Mouse (Mus musculus) lung, adult 2 months (tissue): ENCODE measurements at regions not wholly inside any gene's neighbourhood (a gene's known extent, or its start where the extent isn't known, plus 50 kb on each side); places are given as distances from the start of the nearest gene placed in this dataset.

Source experiments
- DNase-seq: peaks from one replicate; pipeline ENCODE4 v3.0.0; 2022
- H3K4me1 ChIP-seq: fragments of 200-500 bp; 2 replicates; pipeline ENCODE4 v1.6.1; 2011; ENCODE audit warnings: low read length; ENCODE audit not compliant: control insufficient read depth, insufficient read depth
- H3K4me3 ChIP-seq: fragments of 200-500 bp; replicated peaks from 2 replicates; pipeline ENCODE3; 2011; ENCODE audit warnings: low read depth, mild to moderate bottlenecking, control low read depth, low read length; ENCODE audit errors: extremely low read depth
- CTCF ChIP-seq: fragments of 200-500 bp; IDR thresholded peaks from 2 replicates; pipeline ENCODE4 v1.5.1; 2011; ENCODE audit warnings: mild to moderate bottlenecking, low read length, control low read depth; ENCODE audit not compliant: insufficient read depth
- POLR2A ChIP-seq: fragments of 200-500 bp; IDR thresholded peaks from 2 replicates; pipeline ENCODE4 v1.6.1; 2011; ENCODE audit warnings: low read depth, mild to moderate bottlenecking, control low read depth, low read length, borderline replicate concordance; ENCODE audit errors: extremely low read depth
- WGBS: fragments of 180-500 bp; shearing (Covaris S2); methylation state at CpG from one replicate; pipeline ENCODE4 v1.1.7; 2018; 5-methylcytosine and 5-hydroxymethylcytosine counted together

DNA sequence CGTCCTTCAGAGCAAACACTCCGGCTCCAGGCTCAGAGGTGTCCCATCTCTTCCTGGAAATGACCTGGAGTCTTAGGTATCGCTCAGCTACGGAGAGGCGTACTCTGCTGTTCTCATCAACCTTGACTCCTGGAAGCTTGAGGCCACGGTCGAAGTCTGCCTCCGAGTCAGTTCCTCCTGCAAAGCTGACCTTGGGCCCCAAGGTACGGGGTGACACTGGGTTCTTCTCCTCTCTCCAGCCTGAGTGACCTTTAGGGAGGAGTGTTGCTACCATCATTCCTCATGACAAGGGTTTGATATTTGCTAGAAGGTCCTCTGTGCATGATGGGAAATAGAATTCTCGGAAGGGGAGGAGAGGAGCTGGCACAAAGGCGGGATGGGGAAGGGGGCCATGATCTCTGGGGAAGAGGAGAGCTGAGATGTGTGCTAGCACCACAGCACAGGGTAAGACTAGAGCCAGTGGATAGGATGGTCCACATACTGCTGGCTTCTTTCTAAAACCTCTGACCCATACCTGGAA lies 469.0 kb downstream of the Rps24 start:
- WGBS: 76% methylated on average over 11 of the region's 11 CpGs
- DNase-seq: no peak
- H3K4me1 ChIP-seq: no peaks in the 10 kb centered on the region
- no peak overlapping the region for H3K4me3 ChIP-seq
- TF ChIP-seq POLR2A: no peak
- TF ChIP-seq CTCF: no peak

DNA sequence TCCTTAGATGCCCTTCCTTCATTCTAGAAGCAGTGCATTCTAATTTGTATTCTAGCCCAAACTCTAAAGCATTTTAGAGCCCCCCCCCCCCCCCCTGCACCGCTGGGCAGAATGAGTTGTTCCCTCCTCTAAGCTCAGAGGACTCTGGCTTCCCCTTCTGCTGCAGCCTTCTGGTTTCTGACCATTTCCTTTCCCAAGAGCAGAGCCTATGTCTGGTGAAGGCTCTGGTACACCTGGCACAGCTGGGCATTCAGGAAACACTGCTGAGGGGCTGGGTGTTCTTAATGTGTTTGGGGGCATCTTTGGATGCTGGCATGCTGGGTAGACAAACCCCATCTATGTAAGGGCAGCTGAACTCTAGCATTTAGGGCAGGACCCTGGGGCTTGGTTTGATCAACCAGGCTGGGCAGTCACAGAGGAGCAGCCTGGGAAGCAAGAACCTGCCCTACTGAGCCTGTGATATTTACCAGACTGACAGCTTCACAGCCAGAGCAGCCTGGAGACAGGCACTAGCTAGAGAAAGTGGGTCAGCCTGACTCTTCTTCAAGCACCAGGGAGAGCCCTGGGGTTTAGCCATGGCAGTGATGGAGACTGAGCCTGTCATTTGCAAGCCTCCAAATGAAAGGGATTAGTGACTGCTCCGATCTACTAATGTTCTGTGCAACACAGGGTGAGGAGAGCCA lies 469.7 kb downstream of the Rps24 start:
- Histone ChIP-seq H3K4me1 (no peaks in the 10 kb centered on the region), H3K4me3 (no peak overlapping the region)
- WGBS: 56% methylated on average over 2 of the region's 2 CpGs
- TF ChIP-seq CTCF (no peak), POLR2A (no peak)
- DNase-seq: no peak

DNA sequence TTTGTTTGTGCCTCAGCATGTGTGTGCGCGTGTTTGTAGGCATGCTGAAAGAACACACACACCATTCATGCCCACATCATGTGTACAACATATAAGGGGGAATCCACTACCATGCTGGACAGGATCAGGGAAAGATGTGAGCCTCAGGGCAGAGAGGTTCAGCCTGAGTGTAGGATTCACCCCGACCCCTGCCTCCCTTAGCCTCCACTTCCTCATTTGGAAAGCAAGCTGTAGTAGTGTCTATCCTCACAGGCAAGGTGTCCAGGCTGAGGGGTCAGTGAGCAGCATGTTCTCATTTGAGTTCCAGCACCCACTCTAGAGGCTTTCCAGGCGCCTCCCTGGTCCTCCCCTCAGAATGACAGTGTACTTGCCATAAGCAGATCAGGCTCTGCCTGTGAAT lies 470.5 kb downstream of the Rps24 start:
- H3K4me3 ChIP-seq: no peak overlapping the region
- 84% methylated on average over 4 of the region's 4 CpGs for WGBS
- DNase-seq: no peak
- TF ChIP-seq CTCF (no peak), POLR2A (no peak)
- no peaks in the 10 kb centered on the region for H3K4me1 ChIP-seq

DNA sequence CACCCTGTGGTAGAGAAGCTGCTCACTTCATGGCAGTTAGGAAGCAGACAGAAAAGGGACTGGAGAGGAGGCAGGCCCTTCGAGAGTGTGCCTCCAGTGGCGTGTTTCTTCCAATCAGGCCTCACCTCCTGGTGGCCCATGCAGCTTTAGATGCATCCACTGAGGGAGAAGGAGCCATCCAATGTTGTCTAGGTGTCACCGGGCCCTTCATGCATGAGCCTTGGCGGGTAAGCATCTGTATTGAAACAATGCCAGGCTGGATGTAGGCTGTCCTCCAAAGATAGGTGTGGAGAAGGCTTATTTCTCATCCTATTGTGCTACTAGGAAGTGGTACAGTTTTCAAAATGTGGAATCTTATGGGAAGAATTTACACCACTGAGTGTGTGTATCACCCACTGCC lies 471.9 kb downstream of the Rps24 start:
- 92% methylated on average over 4 of the region's 4 CpGs for WGBS
- no peak for DNase-seq
- Histone ChIP-seq H3K4me1 (no peaks in the 10 kb centered on the region), H3K4me3 (no peak overlapping the region)
- TF ChIP-seq CTCF (no peak), POLR2A (no peak)

DNA sequence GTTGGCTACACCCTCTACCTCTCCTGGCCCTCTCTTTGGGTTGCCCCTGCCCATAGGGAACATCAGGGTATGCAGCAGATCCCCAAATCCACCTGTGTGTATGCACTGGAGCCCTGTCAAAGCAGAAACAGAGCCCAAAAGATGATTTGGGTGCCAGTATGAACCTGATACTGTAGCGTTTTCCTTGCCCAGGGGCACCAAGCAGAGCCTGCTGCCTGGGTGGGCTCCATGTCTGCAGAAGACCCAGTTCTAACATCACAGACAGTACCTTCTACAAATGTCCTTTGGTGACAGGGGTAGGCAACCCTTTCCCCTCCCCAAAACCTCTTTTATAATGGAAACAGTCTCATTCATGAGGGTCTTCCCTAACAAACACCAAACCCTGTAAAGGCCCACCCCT lies 472.5 kb downstream of the Rps24 start:
- H3K4me3 ChIP-seq: no peak overlapping the region
- 89% methylated on average over 1 of the region's 1 CpGs for WGBS
- H3K4me1 ChIP-seq: no peaks in the 10 kb centered on the region
- TF ChIP-seq POLR2A: no peak
- no peak for TF ChIP-seq CTCF
- no peak for DNase-seq

DNA sequence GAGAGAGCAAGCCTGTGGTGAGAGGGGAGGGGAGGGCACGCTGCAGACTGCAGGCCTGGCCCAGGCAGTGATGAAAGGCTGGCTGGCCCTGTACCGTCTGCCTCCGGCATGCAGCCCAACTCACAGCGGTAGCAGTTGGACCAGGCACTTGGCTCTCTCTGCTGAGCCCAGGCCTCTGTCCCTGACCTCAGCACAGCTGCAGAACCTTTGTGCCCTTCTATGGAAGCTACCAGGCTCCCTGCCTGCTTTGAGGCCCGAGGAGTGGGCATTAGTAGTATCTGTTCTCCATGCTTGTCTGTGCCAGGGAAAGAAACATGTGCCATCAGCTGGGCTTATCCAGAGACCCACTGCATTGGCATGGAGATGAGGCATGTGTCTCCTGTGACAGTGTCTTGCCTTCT lies 473.2 kb downstream of the Rps24 start:
- DNase-seq: no peak
- TF ChIP-seq CTCF (no peak), POLR2A (no peak)
- 49% methylated on average over 5 of the region's 5 CpGs for WGBS
- H3K4me3 ChIP-seq: no peak overlapping the region
- no peaks in the 10 kb centered on the region for H3K4me1 ChIP-seq

DNA sequence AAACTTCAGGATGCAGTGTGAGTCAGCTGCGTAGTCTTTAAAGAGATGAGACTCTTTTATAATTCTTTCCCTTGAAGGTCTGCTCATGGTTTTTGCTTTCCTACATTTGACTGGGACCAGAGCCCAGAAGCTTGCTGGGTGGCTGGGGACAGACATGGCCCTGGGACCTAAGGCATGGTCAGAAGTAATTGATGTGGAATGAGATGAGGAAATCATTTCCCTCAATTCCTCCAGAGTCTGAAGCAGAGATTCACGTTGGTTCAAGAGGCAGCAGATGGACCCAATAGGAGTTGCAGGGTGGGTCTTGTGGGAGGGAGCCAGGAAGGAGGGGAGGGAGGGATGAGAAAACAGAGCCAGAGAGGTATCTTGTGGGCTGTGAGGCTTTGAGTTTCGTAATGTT lies 473.9 kb downstream of the Rps24 start:
- no peak for DNase-seq
- TF ChIP-seq CTCF (no peak), POLR2A (no peak)
- Histone ChIP-seq H3K4me1 (no peaks in the 10 kb centered on the region), H3K4me3 (no peak overlapping the region)
- WGBS: 73% methylated on average over 3 of the region's 3 CpGs

DNA sequence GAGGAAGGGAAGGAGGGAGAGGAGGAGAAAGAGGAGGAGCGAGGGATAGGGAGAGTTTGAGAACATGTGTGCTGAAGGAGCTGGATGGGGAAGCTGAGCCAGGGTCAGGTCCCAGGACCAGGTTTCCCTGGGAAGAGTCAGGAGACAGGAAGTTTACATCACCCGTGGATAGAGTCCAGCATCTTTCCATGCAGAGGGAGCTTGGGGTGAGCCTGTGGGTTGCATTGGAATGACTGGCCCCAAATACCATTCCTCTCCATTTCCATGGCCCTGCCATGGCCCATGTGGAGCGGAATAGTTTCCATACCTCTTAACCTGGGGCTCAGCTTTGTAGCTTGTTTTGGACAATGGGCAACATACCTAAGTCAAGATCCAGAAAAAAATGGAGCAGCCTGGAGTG lies 474.8 kb downstream of the Rps24 start:
- WGBS: 85% methylated on average over 3 of the region's 3 CpGs
- no peaks in the 10 kb centered on the region for H3K4me1 ChIP-seq
- DNase-seq: no peak
- no peak for TF ChIP-seq CTCF
- no peak for TF ChIP-seq POLR2A
- no peak overlapping the region for H3K4me3 ChIP-seq

DNA sequence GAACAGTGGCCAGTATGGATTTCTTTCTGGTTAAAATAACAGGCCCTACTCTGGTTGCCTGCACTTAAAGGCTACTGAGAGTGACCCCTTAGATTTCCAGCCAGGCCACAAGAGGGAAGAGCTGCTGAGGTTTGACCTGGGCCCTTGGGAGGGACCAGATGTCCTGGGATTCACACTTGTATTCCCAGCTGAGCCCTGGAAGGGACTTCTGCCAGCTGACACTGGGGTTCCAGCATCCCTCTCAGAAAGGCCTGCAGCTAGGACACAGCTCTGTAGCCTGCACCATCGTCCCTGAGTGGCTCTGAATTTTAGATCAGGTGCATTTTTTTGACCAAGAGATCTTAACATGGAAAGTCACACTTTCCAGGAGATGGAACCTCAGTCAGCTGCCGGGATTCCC lies 482.7 kb downstream of the Rps24 start:
- TF ChIP-seq POLR2A: no peak
- TF ChIP-seq CTCF: no peak
- Histone ChIP-seq H3K4me1 (no peaks in the 10 kb centered on the region), H3K4me3 (no peak overlapping the region)
- 72% methylated on average over 2 of the region's 2 CpGs for WGBS
- no peak for DNase-seq

DNA sequence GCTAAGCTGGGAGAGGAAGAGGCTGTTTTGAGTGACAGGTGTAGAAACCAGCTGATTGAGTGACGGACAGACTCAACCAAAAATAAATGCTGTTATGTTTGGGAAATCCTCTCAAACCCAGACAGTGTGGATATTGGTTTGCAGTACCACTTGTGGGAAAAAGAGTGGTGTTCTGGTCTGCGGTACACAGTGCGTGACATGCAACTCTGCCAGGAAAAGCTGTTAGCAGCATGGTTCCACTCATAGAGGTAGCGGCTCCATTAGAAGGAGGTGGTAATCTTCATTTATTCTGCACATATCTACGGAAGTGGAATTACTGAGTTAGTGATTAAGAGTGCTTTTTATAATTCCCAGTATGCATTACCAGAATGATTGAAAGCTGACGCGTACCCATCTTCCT lies 485.4 kb downstream of the Rps24 start:
- WGBS: 93% methylated on average over 7 of the region's 7 CpGs
- no peak overlapping the region for H3K4me3 ChIP-seq
- H3K4me1 ChIP-seq: no peaks in the 10 kb centered on the region
- TF ChIP-seq POLR2A (no peak), CTCF (no peak)
- DNase-seq: no peak
